Mouse (Mus musculus): Measurements from ENCODE around the gene Psme1.

The Psme1 gene

GRCm38 (mm10) chr14:55570588-55570987 lies 7.3 kb upstream of the Psme1 start:
- in situ Hi-C loops (cut with MboI, MseI): no loop called here

GRCm38 (mm10) chr14:55571760-55572159 lies 6.2 kb upstream of the Psme1 start:
- in situ Hi-C loops (cut with MboI, MseI): no loop called here

- in situ Hi-C loops (cut with MboI, MseI): no loop called here
Observed at GRCm38 (mm10) chr14:55575302-55575701, 2.6 kb upstream of the Psme1 start, which contains the start of gene Fitm1. TSS of gene Fitm1 (plus strand) at chr14:55575617.

GRCm38 (mm10) chr14:55575711-55576110 lies 2.2 kb upstream of the Psme1 start:
- in situ Hi-C loops (cut with MboI, MseI): no loop called here

- in situ Hi-C loops (cut with MboI, MseI): no loop called here
Observed at GRCm38 (mm10) chr14:55576376-55576775, 1.5 kb upstream of the Psme1 start.

GRCm38 (mm10) chr14:55578668-55579269 lies 846 bp downstream of the Psme1 start:
- in situ Hi-C loops (cut with MboI, MseI): no loop called here

- in situ Hi-C loops (cut with MboI, MseI): no loop called here
Observed at GRCm38 (mm10) chr14:55579511-55580496, 1.9 kb downstream of the Psme1 start.

GRCm38 (mm10) chr14:55580731-55581130 lies 2.8 kb downstream of the Psme1 start:
- in situ Hi-C loops (cut with MboI, MseI): no loop called here

- in situ Hi-C loops (cut with MboI, MseI): no loop called here
Observed at GRCm38 (mm10) chr14:55581981-55582681, 4.2 kb downstream of the Psme1 start.

- in situ Hi-C loops (cut with MboI, MseI): no loop called here
Observed at GRCm38 (mm10) chr14:55584303-55584701, 6.4 kb downstream of the Psme1 start.

GRCm38 (mm10) chr14:55584702-55585565 lies 7.0 kb downstream of the Psme1 start, which contains the start of gene Emc9:
TSS of gene Emc9 (minus strand) at chr14:55585302.
- in situ Hi-C loops (cut with MboI, MseI): no loop called here

GRCm38 (mm10) chr14:55585566-55585960 lies 7.6 kb downstream of the Psme1 start:
- in situ Hi-C loops (cut with MboI, MseI): no loop called here

- in situ Hi-C loops (cut with MboI, MseI): no loop called here
Observed at GRCm38 (mm10) chr14:55586149-55586548, 8.2 kb downstream of the Psme1 start.

GRCm38 (mm10) chr14:55589271-55589670 lies 11.3 kb downstream of the Psme1 start:
- in situ Hi-C loops (cut with MboI, MseI): no loop called here

GRCm38 (mm10) chr14:55589771-55590448 lies 12.0 kb downstream of the Psme1 start:
- in situ Hi-C loops (cut with MboI, MseI): no loop called here

- in situ Hi-C loops (cut with MboI, MseI): no loop called here
Observed at GRCm38 (mm10) chr14:55590748-55591330, 12.9 kb downstream of the Psme1 start, which contains the start of gene Psme2. TSS of gene Psme2 (minus strand) at chr14:55591113.

- in situ Hi-C loops (cut with MboI, MseI): no loop called here
Observed at GRCm38 (mm10) chr14:55591331-55591891, 13.5 kb downstream of the Psme1 start, which contains the start of gene Rnf31. TSS of gene Rnf31 (plus strand) at chr14:55591708.

GRCm38 (mm10) chr14:55592226-55592625 lies 14.3 kb downstream of the Psme1 start:
- in situ Hi-C loops (cut with MboI, MseI): no loop called here

GRCm38 (mm10) chr14:55596036-55596690 lies 18.2 kb downstream of the Psme1 start:
- in situ Hi-C loops (cut with MboI, MseI): no loop called here
